Mouse (Mus musculus) myocyte (in vitro differentiated cells): ENCODE measurements at regions not wholly inside any gene's neighbourhood (a gene's known extent, or its start where the extent isn't known, plus 50 kb on each side); places are given as distances from the start of the nearest gene placed in this dataset.

Experiments used
- H3K27me3 ChIP-seq: one replicate; pipeline ENCODE4 v1.6.1; 2011; ENCODE audit not compliant: control insufficient read depth, insufficient read depth, insufficient read length
- H3K36me3 ChIP-seq: one replicate; pipeline ENCODE4 v1.6.1; 2011; ENCODE audit not compliant: control insufficient read depth, insufficient read depth
- H3K4me2 ChIP-seq: one replicate; pipeline ENCODE4 v1.6.1; 2011; ENCODE audit warnings: low read depth, control low read depth
- H3K4me3 ChIP-seq: one replicate; pipeline ENCODE4 v1.5.1; 2011; ENCODE audit warnings: mild to moderate bottlenecking, control low read depth, moderate library complexity
- H3K79me2 ChIP-seq: one replicate; pipeline ENCODE4 v1.6.1; 2011; ENCODE audit not compliant: control insufficient read depth, insufficient read depth
- H3ac ChIP-seq: one replicate; pipeline ENCODE4 v1.6.1; 2011; ENCODE audit not compliant: control insufficient read depth, insufficient read length
- CEBPB ChIP-seq: IDR thresholded peaks from 2 replicates; pipeline ENCODE4 v1.6.1; 2011; ENCODE audit warnings: mild to moderate bottlenecking, moderate library complexity; ENCODE audit not compliant: poor library complexity, insufficient read depth, severe bottlenecking
- E2F4 ChIP-seq: IDR thresholded peaks from one replicate; pipeline ENCODE4 v1.6.1; 2011; ENCODE audit warnings: mild to moderate bottlenecking, control low read depth, moderate library complexity; ENCODE audit not compliant: insufficient read depth
- MAX ChIP-seq: IDR thresholded peaks from one replicate; pipeline ENCODE4 v1.6.1; 2011; ENCODE audit warnings: low read depth, mild to moderate bottlenecking, control low read depth
- MYOD1 ChIP-seq, 3 experiments: IDR thresholded peaks; one replicate each; pipeline ENCODE4 v1.6.1; 2011; ENCODE audit warnings: control low read depth in 2 of 3, low read depth in 2 of 3, mild to moderate bottlenecking in 2 of 3, moderate library complexity in 1 of 3; ENCODE audit not compliant: insufficient read length in 2 of 3, control insufficient read depth in 1 of 3
- MYOG ChIP-seq, 3 experiments: IDR thresholded peaks; one replicate each; pipeline ENCODE4 v1.6.1; 2011; ENCODE audit warnings: control low read depth in 2 of 3, low read depth in 2 of 3, mild to moderate bottlenecking in 2 of 3; ENCODE audit not compliant: insufficient read length in 2 of 3, control insufficient read depth in 1 of 3, insufficient read depth in 1 of 3
- POLR2A ChIP-seq: IDR thresholded peaks from one replicate; pipeline ENCODE4 v1.6.1; 2011; ENCODE audit warnings: low read depth, mild to moderate bottlenecking, control low read depth, moderate library complexity; ENCODE audit not compliant: insufficient read length
- POLR2AphosphoS2 ChIP-seq: IDR thresholded peaks from one replicate; pipeline ENCODE4 v1.6.1; 2011; ENCODE audit warnings: low read depth, control low read depth; ENCODE audit not compliant: insufficient read length
- REST ChIP-seq: IDR thresholded peaks from one replicate; pipeline ENCODE4 v1.6.1; 2011; ENCODE audit warnings: mild to moderate bottlenecking, control low read depth, moderate library complexity; ENCODE audit not compliant: insufficient read depth, insufficient read length
- SRF ChIP-seq: IDR thresholded peaks from one replicate; pipeline ENCODE4 v1.6.1; 2011; ENCODE audit warnings: low read depth; ENCODE audit not compliant: control insufficient read depth, insufficient read length
- TCF12 ChIP-seq: IDR thresholded peaks from one replicate; pipeline ENCODE4 v1.6.1; 2011; ENCODE audit warnings: mild to moderate bottlenecking, control low read depth; ENCODE audit not compliant: poor library complexity, insufficient read depth, severe bottlenecking
- TCF3 ChIP-seq: IDR thresholded peaks from one replicate; pipeline ENCODE4 v1.6.1; 2011; ENCODE audit warnings: low read depth, control low read depth; ENCODE audit not compliant: insufficient read length
- USF1 ChIP-seq: IDR thresholded peaks from one replicate; pipeline ENCODE4 v1.6.1; 2011; ENCODE audit warnings: low read depth, mild to moderate bottlenecking, control low read depth, moderate library complexity

GRCm38 (mm10) chr16:73259691-73260090 lies 951.6 kb downstream of the Robo1 start:
- TF ChIP-seq SRF (no peak), MYOD1 (IDR thresholded peaks at IDR 0.05; ENCODE audit: control insufficient read depth in 1 of 3, insufficient read length in 2 of 3, low read depth in 2 of 3) (no peak), TCF12 (no peak), CEBPB (no peak), USF1 (no peak), POLR2AphosphoS2 (no peak), POLR2A (no peak), E2F4 (no peak), MAX (no peak), REST (no peak), TCF3 (no peak), MYOG (IDR thresholded peaks at IDR 0.05; ENCODE audit: control insufficient read depth in 1 of 3, insufficient read depth in 1 of 3, insufficient read length in 2 of 3, low read depth in 2 of 3) (no peak)
- Histone ChIP-seq H3K27me3 (no peaks in the 10 kb centered on the region), H3K36me3 (no peaks in the 10 kb centered on the region), H3ac (no peak overlapping the region), H3K4me3 (no peak overlapping the region), H3K79me2 (no peaks in the 10 kb centered on the region), H3K4me2 (no peak overlapping the region)

GRCm38 (mm10) chr16:73259283-73259682 lies 951.2 kb downstream of the Robo1 start:
- Histone ChIP-seq H3K4me3 (no peak overlapping the region), H3K36me3 (no peaks in the 10 kb centered on the region), H3K27me3 (no peaks in the 10 kb centered on the region), H3ac (no peak overlapping the region), H3K4me2 (no peak overlapping the region), H3K79me2 (no peaks in the 10 kb centered on the region)
- no peak for TF ChIP-seq MAX
- no peak for TF ChIP-seq USF1
- no peak for TF ChIP-seq MYOG (IDR thresholded peaks at IDR 0.05; ENCODE audit: control insufficient read depth in 1 of 3, insufficient read depth in 1 of 3, insufficient read length in 2 of 3, low read depth in 2 of 3)
- no peak for TF ChIP-seq TCF3
- no peak for TF ChIP-seq CEBPB
- no peak for TF ChIP-seq SRF
- no peak for TF ChIP-seq REST
- TF ChIP-seq TCF12: no peak
- no peak for TF ChIP-seq MYOD1 (IDR thresholded peaks at IDR 0.05; ENCODE audit: control insufficient read depth in 1 of 3, insufficient read length in 2 of 3, low read depth in 2 of 3)
- no peak for TF ChIP-seq POLR2A
- TF ChIP-seq E2F4: no peak
- no peak for TF ChIP-seq POLR2AphosphoS2

GRCm38 (mm10) chr16:73245073-73245590 lies 937.0 kb downstream of the Robo1 start:
- Histone ChIP-seq H3K4me2 (no peak overlapping the region), H3K79me2 (no peaks in the 10 kb centered on the region), H3K36me3 (no peaks in the 10 kb centered on the region), H3ac (no peak overlapping the region), H3K4me3 (no peak overlapping the region), H3K27me3 (no peaks in the 10 kb centered on the region)
- TF ChIP-seq MAX (no peak), SRF (no peak), MYOD1 (IDR thresholded peaks at IDR 0.05; ENCODE audit: control insufficient read depth in 1 of 3, insufficient read length in 2 of 3, low read depth in 2 of 3) (no peak), CEBPB (no peak), MYOG (IDR thresholded peaks at IDR 0.05; ENCODE audit: control insufficient read depth in 1 of 3, insufficient read depth in 1 of 3, insufficient read length in 2 of 3, low read depth in 2 of 3) (no peak), REST (no peak), USF1 (no peak), E2F4 (no peak), TCF3 (no peak), POLR2A (no peak), TCF12 (no peak), POLR2AphosphoS2 (no peak)

GRCm38 (mm10) chr16:73230599-73230998 lies 922.5 kb downstream of the Robo1 start:
- H3ac ChIP-seq: no peak overlapping the region
- no peaks in the 10 kb centered on the region for H3K36me3 ChIP-seq
- H3K79me2 ChIP-seq: no peaks in the 10 kb centered on the region
- H3K4me3 ChIP-seq: no peak overlapping the region
- TF ChIP-seq MYOD1 (IDR thresholded peaks at IDR 0.05; ENCODE audit: control insufficient read depth in 1 of 3, insufficient read length in 2 of 3, low read depth in 2 of 3) (no peak), USF1 (no peak), E2F4 (no peak), MYOG (IDR thresholded peaks at IDR 0.05; ENCODE audit: control insufficient read depth in 1 of 3, insufficient read depth in 1 of 3, insufficient read length in 2 of 3, low read depth in 2 of 3) (no peak), POLR2A (no peak), TCF3 (no peak), TCF12 (no peak), SRF (no peak), REST (no peak), MAX (no peak), CEBPB (no peak), POLR2AphosphoS2 (no peak)
- H3K27me3 ChIP-seq: no peaks in the 10 kb centered on the region
- no peak overlapping the region for H3K4me2 ChIP-seq

GRCm38 (mm10) chr16:73217555-73217954 lies 909.4 kb downstream of the Robo1 start:
- H3K79me2 ChIP-seq: no peaks in the 10 kb centered on the region
- TF ChIP-seq MAX (no peak), SRF (no peak), TCF3 (no peak), POLR2AphosphoS2 (no peak), POLR2A (no peak), MYOD1 (IDR thresholded peaks at IDR 0.05; ENCODE audit: control insufficient read depth in 1 of 3, insufficient read length in 2 of 3, low read depth in 2 of 3) (no peak), REST (no peak), USF1 (no peak)
- H3K27me3 ChIP-seq: no peaks in the 10 kb centered on the region
- no peak overlapping the region for H3K4me3 ChIP-seq
- H3K36me3 ChIP-seq: no peaks in the 10 kb centered on the region
- no peak overlapping the region for H3ac ChIP-seq
- H3K4me2 ChIP-seq: no peak overlapping the region
